In genomic region chr2:102401352-102401692, GRCm38 (mm10) we compare ENCODE assay signal across 8 mouse cellular contexts. TPM values are rescaled to one million over a fixed set of nuclear protein-coding genes. Genes with fewer than 3 reads are reported as not detected.
DNase-seq lines count a peak whose midpoint lies in the region; ATAC-seq and TF ChIP-seq lines count a peak whose summit lies in the region.

No protein-coding gene starts in this region.

- peak overlapping the region; percentile 85 to 95 for H3K27ac ChIP-seq in heart, embryonic 14.5 days (replicated peaks in 1 of 2; ENCODE audit: control insufficient read depth in 1 of 2, insufficient read depth in 1 of 2, low read depth in 2 of 2, low read length in 2 of 2)
- peak overlapping the region; percentile 91 for H3K27ac ChIP-seq in hindbrain, embryonic 11.5 days (ENCODE audit: low read depth, low read length)

- H3K36me3 ChIP-seq in heart, embryonic 14.5 days (ENCODE audit: control insufficient read depth, insufficient read depth, low read length) = no peaks in the 10 kb centered on the region
- H3K36me3 ChIP-seq in G1E (replicated peaks) = peaks cover 13% of the 10 kb centered on the region
- no peaks in the 10 kb centered on the region for H3K36me3 ChIP-seq in hindbrain, embryonic 11.5 days (ENCODE audit: control insufficient read depth, insufficient read depth, low read length)

- no peaks in the 10 kb centered on the region for H3K9me3 ChIP-seq in heart, embryonic 14.5 days (ENCODE audit: control insufficient read depth, low read length)
- H3K9me3 ChIP-seq in G1E (replicated peaks) = peaks cover 9% of the 10 kb centered on the region
- H3K9me3 ChIP-seq in hindbrain, embryonic 11.5 days (ENCODE audit: control insufficient read depth, low read length) = no peaks in the 10 kb centered on the region

- H3K4me2 ChIP-seq in heart, embryonic 14.5 days (ENCODE audit: low read length) = peak overlapping the region; percentile 90
- H3K4me2 ChIP-seq in hindbrain, embryonic 11.5 days (replicated peaks; ENCODE audit: low read depth, low read length) = peak overlapping the region; percentile 82

- DNase-seq in heart, postnatal 4 days = no peak
- DNase-seq in G1E (ENCODE audit: low spot score) (no peak), MN1 (ENCODE audit: low spot score) (no peak)
- DNase-seq in hindbrain, embryonic 11.5 days (ENCODE audit: low spot score) = no peak
- no peak for DNase-seq in cerebellum, adult 9-10 months

- H3K9ac ChIP-seq in heart, embryonic 14.5 days (ENCODE audit: low read length) = peak overlapping the region; percentile 92
- peak overlapping the region; percentile 88 for H3K9ac ChIP-seq in hindbrain, embryonic 11.5 days (ENCODE audit: low read depth, low read length)

- 21% methylated on average over 6 of the region's 6 CpGs for WGBS in heart, embryonic 14.5 days
- WGBS in hindbrain, embryonic 11.5 days = 22% methylated on average over 6 of the region's 6 CpGs

- H3K4me3 ChIP-seq in heart, embryonic 14.5 days (ENCODE audit: control insufficient read depth in 1 of 2, insufficient read depth in 1 of 2, low read depth in 1 of 2, low read length in 2 of 2) = peak overlapping the region; percentile 72
- H3K4me3 ChIP-seq in G1E (ENCODE audit: low read depth, low read length) = peak overlapping the region; percentile 79
- H3K4me3 ChIP-seq in hindbrain, embryonic 11.5 days (ENCODE audit: low read depth, low read length) = peak overlapping the region; percentile 66

- ATAC-seq in heart, embryonic 14.5 days (ENCODE audit: insufficient number of reproducible peaks, insufficient read depth, low FRiP score, low read depth) = no peak
- no peak; the same call in 1 of the 2 replicates for ATAC-seq in G1E (ENCODE audit: extremely low read depth, insufficient number of reproducible peaks, low FRiP score, poor library complexity, severe bottlenecking)
- no peak for ATAC-seq in hindbrain, embryonic 11.5 days (ENCODE audit: low FRiP score)
- ATAC-seq in megakaryocyte progenitor cell, adult 5-6 weeks (replicated peaks; ENCODE audit: poor library complexity) = 0 out of 2 replicates have a peak, but pooled peaks have one; percentile 0
- no peak for ATAC-seq in frontal cortex, adult (ENCODE audit: low TSS enrichment)

- H3K27me3 ChIP-seq in heart, embryonic 14.5 days (ENCODE audit: control insufficient read depth, insufficient read depth, low read length) = no peaks in the 10 kb centered on the region
- no peaks in the 10 kb centered on the region for H3K27me3 ChIP-seq in G1E (ENCODE audit: insufficient read depth, low read length)
- no peaks in the 10 kb centered on the region for H3K27me3 ChIP-seq in hindbrain, embryonic 11.5 days (ENCODE audit: control insufficient read depth, insufficient read depth, low read length)

- H3K4me1 ChIP-seq in heart, embryonic 14.5 days (ENCODE audit: control insufficient read depth in 2 of 2, insufficient read depth in 2 of 2, low read length in 2 of 2) = peaks cover 7 to 19% of the 10 kb centered on the region in 2 experiments
- peaks cover 38% of the 10 kb centered on the region for H3K4me1 ChIP-seq in G1E (ENCODE audit: insufficient read depth, low read depth, low read length)
- no peaks in the 10 kb centered on the region for H3K4me1 ChIP-seq in hindbrain, embryonic 11.5 days (replicated peaks; ENCODE audit: control insufficient read depth, insufficient read depth, low read length)

- TF ChIP-seq CTCF in G1E (IDR thresholded peaks at IDR 0.05; ENCODE audit: low read depth, low read length) = no peak

RNA-seq across cellular contexts. Expression of gene Trim44, which starts 6.3 kb away (rescaled TPM):
- polyA plus RNA-seq in heart, embryonic 14.5 days (2014; fragmentation: Nextera tagmentation; extraction: Ambion mirVana) = 33.0 and 35.0 TPM in 2 replicates
- 10 to 100 TPM; 47.8 to 50.4 TPM for total RNA-seq in heart, postnatal 4 days (2021)
- 73.9 and 82.4 TPM in 2 replicates for total RNA-seq in G1E (2014; fragmentation: Nextera tagmentation)
- total RNA-seq in G1E (2017) = 63.1 and 75.0 TPM in 2 replicates
- polyA plus RNA-seq in G1E (2012) = 18.5 and 22.1 TPM in 2 replicates
- polyA plus RNA-seq in hindbrain, embryonic 11.5 days (2014; fragmentation: Nextera tagmentation; extraction: Ambion mirVana) = 44.3 and 44.6 TPM in 2 replicates
- 27.8 and 31.6 TPM in 2 replicates for total RNA-seq in megakaryocyte progenitor cell, adult 5-6 weeks (2015)
- 35.6 and 40.8 TPM in 2 replicates for total RNA-seq in megakaryocyte progenitor cell, adult 5-6 weeks (2017)

RNA-seq across cellular contexts. Expression of gene Fjx1, which starts 51.0 kb away (rescaled TPM):
- 1.8 and 2.3 TPM in 2 replicates for polyA plus RNA-seq in heart, embryonic 14.5 days (2014; fragmentation: Nextera tagmentation; extraction: Ambion mirVana)
- total RNA-seq in heart, postnatal 4 days (2021) = 1 to 10 TPM; 3.2 to 3.3 TPM
- total RNA-seq in G1E (2014; fragmentation: Nextera tagmentation) = not detected in 2 replicates
- 0.46 and 0.76 TPM in 2 replicates for total RNA-seq in G1E (2017)
- polyA plus RNA-seq in G1E (2012) = not detected in 2 replicates
- polyA plus RNA-seq in hindbrain, embryonic 11.5 days (2014; fragmentation: Nextera tagmentation; extraction: Ambion mirVana) = 17.2 and 21.9 TPM in 2 replicates
- 0.05 and 0.07 TPM in 2 replicates for total RNA-seq in megakaryocyte progenitor cell, adult 5-6 weeks (2015)
- not detected in 2 replicates for total RNA-seq in megakaryocyte progenitor cell, adult 5-6 weeks (2017)
